Mouse (Mus musculus): ENCODE data around the gene Frem2. TPM values are rescaled to one million over a fixed set of nuclear protein-coding genes. Genes with fewer than 3 reads are reported as not detected.

Gene Frem2
- polyA plus RNA-seq, 1 experiment = 1.1 TPM

DNA sequence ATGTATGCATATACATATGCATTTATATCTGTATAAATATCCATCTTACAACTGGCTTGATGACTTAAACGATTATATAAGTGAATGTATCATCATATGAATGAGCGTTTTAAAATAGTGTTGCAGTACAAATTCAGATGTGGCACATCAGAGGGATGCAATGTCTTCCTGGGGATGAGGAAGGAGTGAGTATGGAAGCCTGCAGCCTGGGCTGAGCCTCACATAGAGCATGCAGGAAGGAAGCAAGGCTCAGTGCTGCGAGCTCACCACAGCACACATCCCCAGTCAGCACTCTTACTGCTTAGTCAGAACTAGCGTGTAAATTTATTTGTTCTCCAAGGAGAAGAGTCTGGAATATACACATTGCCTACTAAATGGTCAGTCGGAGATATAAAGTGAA lies 27.2 kb downstream of the Frem2 start:
- no peak for DNase-seq
- TF ChIP-seq POLR2A (IDR thresholded peaks at IDR 0.05; ENCODE audit: borderline replicate concordance, extremely low read depth, low read depth, low read length) = no peak
- TF ChIP-seq CTCF (IDR thresholded peaks at IDR 0.05; ENCODE audit: insufficient read depth, low read length) = no peak
- 74% methylated on average over 5 of the region's 5 CpGs for WGBS

DNA sequence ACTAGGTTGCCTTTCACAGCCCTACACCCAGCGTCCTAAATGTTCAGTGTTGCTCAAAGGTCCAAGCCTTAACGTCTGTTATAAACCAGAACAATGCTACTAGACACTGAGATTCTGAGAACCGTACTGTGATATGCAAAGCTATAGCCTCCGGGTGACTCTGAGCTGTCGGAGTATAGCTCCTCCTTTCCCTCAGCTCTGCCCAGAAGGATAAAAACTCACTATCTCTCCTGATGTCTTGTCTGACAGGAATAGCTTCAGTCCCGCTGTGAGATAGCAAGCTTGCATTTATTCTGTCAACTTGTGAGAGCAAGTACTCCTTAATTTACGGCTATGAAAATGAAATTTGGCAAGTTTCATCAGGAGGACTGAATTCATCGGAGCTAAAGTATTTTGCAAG lies 33.9 kb downstream of the Frem2 start:
- no peak for TF ChIP-seq POLR2A (IDR thresholded peaks at IDR 0.05; ENCODE audit: borderline replicate concordance, extremely low read depth, low read depth, low read length)
- no peak for TF ChIP-seq CTCF (IDR thresholded peaks at IDR 0.05; ENCODE audit: insufficient read depth, low read length)
- DNase-seq = no peak
- no peaks in the 10 kb centered on the region for H3K4me1 ChIP-seq (ENCODE audit: control insufficient read depth, insufficient read depth, low read length)
- WGBS = 74% methylated on average over 8 of the region's 8 CpGs
- no peak overlapping the region for H3K4me3 ChIP-seq (replicated peaks; ENCODE audit: extremely low read depth, low read depth, low read length)

More for the DNA sequence above, 27.2 kb downstream of the Frem2 start:
- Histone ChIP-seq H3K4me1 (ENCODE audit: control insufficient read depth, insufficient read depth, low read length) (no peaks in the 10 kb centered on the region), H3K4me3 (replicated peaks; ENCODE audit: extremely low read depth, low read depth, low read length) (no peak overlapping the region)

GRCm38 (mm10) chr3:53620978-53621377 lies 36.2 kb downstream of the Frem2 start:
- WGBS = 83% methylated on average over 3 of the region's 3 CpGs
- H3K4me3 ChIP-seq (replicated peaks; ENCODE audit: extremely low read depth, low read depth, low read length) = no peak overlapping the region
- no peaks in the 10 kb centered on the region for H3K4me1 ChIP-seq (ENCODE audit: control insufficient read depth, insufficient read depth, low read length)
- DNase-seq = no peak
- TF ChIP-seq POLR2A (IDR thresholded peaks at IDR 0.05; ENCODE audit: borderline replicate concordance, extremely low read depth, low read depth, low read length) = no peak
- TF ChIP-seq CTCF (IDR thresholded peaks at IDR 0.05; ENCODE audit: insufficient read depth, low read length) = no peak

GRCm38 (mm10) chr3:53620355-53620754 lies 36.8 kb downstream of the Frem2 start:
- no peak for DNase-seq
- Histone ChIP-seq H3K4me3 (replicated peaks; ENCODE audit: extremely low read depth, low read depth, low read length) (no peak overlapping the region), H3K4me1 (ENCODE audit: control insufficient read depth, insufficient read depth, low read length) (no peaks in the 10 kb centered on the region)
- TF ChIP-seq CTCF (IDR thresholded peaks at IDR 0.05; ENCODE audit: insufficient read depth, low read length) (no peak), POLR2A (IDR thresholded peaks at IDR 0.05; ENCODE audit: borderline replicate concordance, extremely low read depth, low read depth, low read length) (no peak)
- WGBS = 81% methylated on average over 8 of the region's 8 CpGs

DNA sequence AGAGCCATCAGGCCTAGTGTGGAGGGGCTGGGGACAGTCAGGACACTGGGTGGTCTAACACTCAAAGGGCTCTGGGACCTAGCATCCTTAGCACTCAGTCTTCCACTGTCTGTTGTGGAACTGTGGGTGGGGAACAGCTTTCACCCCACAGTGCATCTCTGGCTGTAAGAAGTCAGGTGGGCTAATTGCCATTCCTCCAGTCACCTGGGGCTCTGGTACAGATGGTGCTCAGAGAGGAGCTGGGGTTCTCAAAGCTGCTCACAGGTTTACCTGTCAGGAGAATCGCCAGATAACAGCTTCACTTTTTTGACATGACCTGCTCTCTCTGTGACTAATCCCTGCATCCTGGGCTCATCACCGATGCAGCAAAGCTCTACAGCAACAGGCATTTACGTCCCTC lies 46.0 kb downstream of the Frem2 start:
- TF ChIP-seq CTCF (IDR thresholded peaks at IDR 0.05; ENCODE audit: insufficient read depth, low read length) (no peak), POLR2A (IDR thresholded peaks at IDR 0.05; ENCODE audit: borderline replicate concordance, extremely low read depth, low read depth, low read length) (no peak)
- DNase-seq = no peak
- no peak overlapping the region for H3K4me3 ChIP-seq (replicated peaks; ENCODE audit: extremely low read depth, low read depth, low read length)
- WGBS = 76% methylated on average over 3 of the region's 3 CpGs
- no peaks in the 10 kb centered on the region for H3K4me1 ChIP-seq (ENCODE audit: control insufficient read depth, insufficient read depth, low read length)

GRCm38 (mm10) chr3:53609851-53610250 lies 47.3 kb downstream of the Frem2 start:
- TF ChIP-seq CTCF (IDR thresholded peaks at IDR 0.05; ENCODE audit: insufficient read depth, low read length) (no peak), POLR2A (IDR thresholded peaks at IDR 0.05; ENCODE audit: borderline replicate concordance, extremely low read depth, low read depth, low read length) (no peak)
- WGBS = 63% methylated on average over 4 of the region's 4 CpGs
- Histone ChIP-seq H3K4me1 (ENCODE audit: control insufficient read depth, insufficient read depth, low read length) (no peaks in the 10 kb centered on the region), H3K4me3 (replicated peaks; ENCODE audit: extremely low read depth, low read depth, low read length) (no peak overlapping the region)
- no peak for DNase-seq

- Histone ChIP-seq H3K4me3 (replicated peaks; ENCODE audit: extremely low read depth, low read depth, low read length) (no peak overlapping the region), H3K4me1 (ENCODE audit: control insufficient read depth, insufficient read depth, low read length) (peaks cover 3% of the 10 kb centered on the region; the same call in 1 of the 2 replicates)
- WGBS = 51% methylated on average over 4 of the region's 4 CpGs
- DNase-seq = no peak
- TF ChIP-seq POLR2A (IDR thresholded peaks at IDR 0.05; ENCODE audit: borderline replicate concordance, extremely low read depth, low read depth, low read length) (no peak), CTCF (IDR thresholded peaks at IDR 0.05; ENCODE audit: insufficient read depth, low read length) (no peak)
These were observed 57.0 kb downstream of the Frem2 start for GRCm38 (mm10) chr3:53600140-53600539.

GRCm38 (mm10) chr3:53599315-53599714 lies 57.8 kb downstream of the Frem2 start:
- Histone ChIP-seq H3K4me3 (replicated peaks; ENCODE audit: extremely low read depth, low read depth, low read length) (no peak overlapping the region), H3K4me1 (ENCODE audit: control insufficient read depth, insufficient read depth, low read length) (peaks cover 3% of the 10 kb centered on the region; the same call in 1 of the 2 replicates)
- TF ChIP-seq CTCF (IDR thresholded peaks at IDR 0.05; ENCODE audit: insufficient read depth, low read length) = no peak
- TF ChIP-seq POLR2A (IDR thresholded peaks at IDR 0.05; ENCODE audit: borderline replicate concordance, extremely low read depth, low read depth, low read length) = no peak
- no peak for DNase-seq
- WGBS = 30% methylated on average over 7 of the region's 7 CpGs

DNA sequence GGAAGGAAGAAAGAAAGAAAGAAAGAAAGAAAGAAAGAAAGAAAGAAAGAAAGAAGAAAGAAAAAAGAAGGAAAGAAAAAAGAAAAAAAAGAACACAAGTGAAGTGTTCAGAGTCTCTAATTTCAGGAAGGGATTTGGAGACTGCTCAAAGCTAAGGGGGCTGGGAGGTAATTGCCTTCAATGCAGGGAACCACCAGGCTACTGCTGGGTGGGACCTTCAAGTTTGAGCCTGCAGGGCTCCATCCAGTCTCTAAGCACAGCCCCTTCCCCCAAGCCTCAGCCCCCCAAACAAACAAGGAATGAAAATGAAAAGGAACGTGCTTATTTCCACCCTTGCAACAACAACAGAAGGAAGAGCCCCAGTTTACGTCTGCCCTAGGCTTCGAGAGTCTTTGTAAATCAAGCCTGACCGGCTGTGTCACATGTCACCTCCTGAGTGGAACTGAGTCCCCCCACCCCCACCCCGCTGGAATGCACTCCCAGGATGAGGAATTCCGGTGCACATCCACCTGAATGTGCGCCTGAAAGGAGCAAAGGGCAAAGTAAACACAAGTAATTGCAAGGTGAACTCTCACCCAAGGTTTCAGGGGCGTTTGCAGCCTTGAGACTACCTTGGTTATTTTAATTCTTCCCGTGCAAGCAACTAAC lies 58.9 kb downstream of the Frem2 start:
- no peak for DNase-seq
- Histone ChIP-seq H3K4me3 (replicated peaks; ENCODE audit: extremely low read depth, low read depth, low read length) (no peak overlapping the region), H3K4me1 (ENCODE audit: control insufficient read depth, insufficient read depth, low read length) (peaks cover 3% of the 10 kb centered on the region; the same call in 1 of the 2 replicates)
- TF ChIP-seq CTCF (IDR thresholded peaks at IDR 0.05; ENCODE audit: insufficient read depth, low read length) (no peak), POLR2A (IDR thresholded peaks at IDR 0.05; ENCODE audit: borderline replicate concordance, extremely low read depth, low read depth, low read length) (no peak)
- 18% methylated on average over 9 of the region's 9 CpGs for WGBS

- peaks cover 3% of the 10 kb centered on the region; the same call in 1 of the 2 replicates for H3K4me1 ChIP-seq (ENCODE audit: control insufficient read depth, insufficient read depth, low read length)
- WGBS = 72% methylated on average over 4 of the region's 4 CpGs
- no peak for DNase-seq
- no peak overlapping the region for H3K4me3 ChIP-seq (replicated peaks; ENCODE audit: extremely low read depth, low read depth, low read length)
- TF ChIP-seq POLR2A (IDR thresholded peaks at IDR 0.05; ENCODE audit: borderline replicate concordance, extremely low read depth, low read depth, low read length) (no peak), CTCF (IDR thresholded peaks at IDR 0.05; ENCODE audit: insufficient read depth, low read length) (no peak)
These were observed 62.7 kb downstream of the Frem2 start for GRCm38 (mm10) chr3:53594471-53594870.

Measured in lung, adult 2 months (tissue).